Mouse (Mus musculus) gastrocnemius, adult 2 months (tissue): ENCODE data around the gene Gpatch1. TPM values are rescaled to one million over a fixed set of nuclear protein-coding genes. Genes with fewer than 3 reads are reported as not detected.

Experiments
- DNase-seq: peaks from one replicate; pipeline ENCODE4 v3.0.0; 2022
- H3K27ac ChIP-seq: fragments of 200-600 bp; 2 replicates; pipeline ENCODE4 v1.8.1; 2022; ENCODE audit warnings: mild to moderate bottlenecking
- H3K4me3 ChIP-seq: fragments of 200-600 bp; 2 replicates; pipeline ENCODE4 v1.8.1; 2022; ENCODE audit warnings: mild to moderate bottlenecking, moderate library complexity
- CTCF ChIP-seq: fragments of 200-600 bp; IDR thresholded peaks from 2 replicates; pipeline ENCODE4 v1.8.1; 2022; ENCODE audit warnings: antibody characterized with exemption, mild to moderate bottlenecking, moderate library complexity
- intact Hi-C: fragments of 180-260 bp; cut with DNase I; formaldehyde crosslinking; loops from one replicate; pipeline ENCODE4 v1.15.1; 2025
- long read RNA-seq, 2 experiments: library from polyadenylated mRNA; stranded (forward); transcript quantifications; one replicate each; pipeline ENCODE4 v2.0.0; 2021
- total RNA-seq, 2 experiments: library from RNA; stranded (reverse); gene quantifications; 2 replicates each; pipeline ENCODE4 v1.2.3; 2021

Gene Gpatch1
- 1 to 10 TPM; 6.4 to 7.4 TPM for total RNA-seq
- long read RNA-seq, experiment 1, transcript Gpatch1-201 (20 exons, 3,065 nt): major isoform, 15 of 17 reads
- long read RNA-seq, experiment 1, partial matches to known transcripts: 0 of 17 reads
- long read RNA-seq, experiment 1, other reads (novel, unspliced or antisense): 2 of 17 reads
- long read RNA-seq, experiment 2, transcript Gpatch1-201 (20 exons, 3,065 nt): major isoform, 10 of 12 reads
- long read RNA-seq, experiment 2, partial matches to known transcripts: 0 of 12 reads
- long read RNA-seq, experiment 2, other reads (novel, unspliced or antisense): 2 of 12 reads

DNA sequence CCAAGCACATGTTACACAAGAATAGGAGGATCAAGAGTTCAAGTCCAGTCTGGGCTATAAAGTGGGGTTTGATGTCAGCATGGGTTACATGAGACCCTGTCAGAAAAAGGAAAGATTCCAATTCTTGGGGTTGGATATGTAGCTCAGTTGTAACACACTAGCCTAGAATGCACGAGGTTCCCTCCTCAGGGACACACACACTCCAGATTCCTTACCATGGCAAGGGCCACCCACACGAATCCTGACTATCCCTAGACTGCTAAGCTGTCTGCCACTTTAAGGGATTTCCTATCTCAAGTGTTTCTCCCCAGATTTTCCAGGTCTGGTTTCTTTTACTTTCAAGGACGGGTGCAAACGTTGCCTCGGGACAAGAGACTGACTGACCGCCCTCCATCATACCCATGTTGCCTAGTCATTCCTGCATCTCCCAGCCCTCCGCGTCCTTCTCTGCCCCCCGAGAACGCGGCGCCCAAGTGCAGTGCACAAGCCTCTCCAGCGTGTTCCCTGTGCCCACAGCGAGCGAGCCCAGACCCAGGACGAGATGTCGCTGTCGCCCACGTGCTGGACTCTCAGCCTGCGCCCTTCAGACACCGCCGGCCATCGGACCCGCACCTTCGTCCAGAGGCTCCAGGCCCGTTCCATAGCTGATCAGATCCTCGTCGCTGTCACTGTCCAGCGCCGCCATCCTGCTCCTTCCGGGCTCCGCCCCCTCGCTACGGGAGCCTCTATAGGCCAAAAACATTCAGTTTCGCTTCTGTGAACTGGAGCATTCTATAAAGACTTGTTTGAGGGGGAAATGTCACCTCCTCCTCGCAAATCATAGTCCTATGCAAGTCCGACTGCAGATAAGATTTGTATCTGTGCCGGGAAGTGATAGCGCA, at the start of gene Gpatch1:
Gpatch1 (minus strand) TSS at position 712 of the 881 bp plus-strand sequence.
- Histone ChIP-seq H3K4me3 (peak within 1 kb of the TSS; percentile 83), H3K27ac (peak within 1 kb of the TSS; percentile 88)
- TF ChIP-seq CTCF: no peak
- peak; percentile 93 for DNase-seq
- intact Hi-C loops: loop anchor here (1.0 to 5.0 kb wide), 2 partner anchors 15 to 79 kb away; partner anchors contain the start of genes Cep89 and Faap24

DNA sequence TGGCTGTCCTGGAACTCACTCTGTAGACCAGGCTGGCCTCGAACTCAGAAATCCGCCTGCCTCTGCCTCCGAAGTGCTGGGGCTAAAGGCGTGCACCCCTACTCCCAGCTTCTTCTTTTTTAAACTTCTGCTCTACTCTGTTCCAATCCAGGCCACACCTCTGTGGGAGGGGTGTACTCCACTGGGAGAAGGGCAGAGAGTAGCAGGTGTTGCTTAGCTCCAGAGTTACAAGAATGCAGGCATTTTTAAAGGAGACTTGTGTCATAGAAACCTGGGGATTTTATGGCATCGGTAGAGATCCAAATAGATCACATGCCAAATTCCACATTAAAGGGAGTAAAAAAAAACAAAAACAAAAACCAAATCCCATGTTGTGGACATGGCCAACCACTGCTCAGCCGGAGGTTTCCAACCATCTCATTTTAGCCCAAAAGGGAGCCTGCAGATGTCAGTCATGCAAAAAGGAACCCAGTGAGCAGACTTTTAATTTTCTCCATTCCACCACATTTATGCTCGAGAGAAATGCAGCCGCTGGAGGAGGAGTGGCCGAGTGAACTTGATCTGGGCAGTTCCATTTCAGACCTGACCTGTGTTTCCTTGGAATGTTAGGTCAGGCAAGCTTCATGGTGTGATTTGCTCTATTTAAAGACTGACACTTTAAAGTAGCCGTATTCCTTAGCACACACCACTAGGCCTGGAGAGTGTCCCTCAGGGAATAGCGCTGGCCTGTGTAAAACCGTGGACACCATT, 47.1 kb upstream of the Gpatch1 start:
- intact Hi-C loops: no loop called here
- Histone ChIP-seq H3K27ac (peak overlapping the region; percentile 53), H3K4me3 (no peak overlapping the region)
- no peak for TF ChIP-seq CTCF
- DNase-seq: no peak

DNA sequence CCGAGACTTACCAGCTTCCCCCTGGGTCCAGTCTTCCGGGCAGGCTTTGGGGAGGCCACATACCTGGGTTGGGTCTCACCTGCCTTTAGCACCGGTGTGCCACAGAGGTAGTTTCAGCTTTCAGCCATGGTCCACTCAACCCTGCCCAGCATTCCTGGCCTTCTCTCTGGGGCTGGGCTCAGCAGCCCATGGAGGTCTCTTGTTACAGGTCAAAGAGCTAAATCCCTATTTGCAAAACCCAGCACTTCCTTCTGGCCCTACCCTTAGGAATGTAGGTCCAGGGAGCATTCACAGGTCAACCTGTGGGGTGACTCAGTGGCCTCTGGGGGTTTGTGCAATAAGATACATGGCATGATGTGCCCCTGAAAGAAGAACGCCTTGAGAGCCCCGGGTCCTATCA, 44.6 kb upstream of the Gpatch1 start:
- intact Hi-C loops: no loop called here
- no peak overlapping the region for H3K4me3 ChIP-seq
- no peak for DNase-seq
- H3K27ac ChIP-seq: no peak overlapping the region
- TF ChIP-seq CTCF: no peak

DNA sequence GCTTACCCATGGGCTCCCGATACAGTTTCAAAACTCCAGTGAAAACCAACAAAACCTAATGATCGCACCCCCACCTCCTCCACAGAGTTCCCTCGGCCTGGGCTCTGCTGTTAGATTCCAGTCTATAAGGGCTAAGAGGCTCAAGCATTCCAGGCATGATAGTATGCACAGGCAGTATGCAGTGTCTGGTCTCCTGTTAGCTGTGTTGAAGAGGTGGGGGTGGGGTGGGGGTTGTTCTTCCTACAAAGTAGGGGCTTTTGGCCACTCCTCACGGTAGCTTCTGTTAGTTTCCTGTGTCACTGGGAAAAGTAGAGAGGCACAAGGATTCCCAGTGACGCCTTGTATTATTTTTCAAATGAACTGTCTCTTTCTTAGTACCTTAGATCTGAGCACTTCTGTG, 44.0 kb upstream of the Gpatch1 start:
- no peak for DNase-seq
- no peak overlapping the region for H3K27ac ChIP-seq
- TF ChIP-seq CTCF: no peak
- H3K4me3 ChIP-seq: no peak overlapping the region
- intact Hi-C loops: no loop called here

DNA sequence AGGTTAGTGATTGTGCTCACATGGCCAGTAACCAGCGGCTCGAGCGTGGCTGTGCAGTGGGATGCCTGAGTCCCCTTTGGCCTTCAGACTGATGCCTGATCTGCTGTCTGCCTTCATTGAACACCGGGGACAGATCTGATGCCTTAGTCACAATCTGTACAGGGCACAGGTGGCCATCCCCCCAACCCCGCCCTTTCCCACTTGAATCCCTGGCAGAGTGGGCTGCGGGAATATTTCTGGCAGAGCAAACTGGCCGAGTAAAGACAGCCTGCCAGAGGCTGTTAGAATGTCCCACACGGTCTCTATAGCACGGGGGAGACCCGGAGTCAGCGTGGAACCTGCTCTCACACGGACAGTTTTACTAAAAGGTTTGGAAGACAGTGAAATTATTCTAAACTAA, 39.4 kb upstream of the Gpatch1 start:
- intact Hi-C loops: no loop called here
- Histone ChIP-seq H3K27ac (no peak overlapping the region), H3K4me3 (no peak overlapping the region)
- TF ChIP-seq CTCF: no peak
- DNase-seq: no peak

DNA sequence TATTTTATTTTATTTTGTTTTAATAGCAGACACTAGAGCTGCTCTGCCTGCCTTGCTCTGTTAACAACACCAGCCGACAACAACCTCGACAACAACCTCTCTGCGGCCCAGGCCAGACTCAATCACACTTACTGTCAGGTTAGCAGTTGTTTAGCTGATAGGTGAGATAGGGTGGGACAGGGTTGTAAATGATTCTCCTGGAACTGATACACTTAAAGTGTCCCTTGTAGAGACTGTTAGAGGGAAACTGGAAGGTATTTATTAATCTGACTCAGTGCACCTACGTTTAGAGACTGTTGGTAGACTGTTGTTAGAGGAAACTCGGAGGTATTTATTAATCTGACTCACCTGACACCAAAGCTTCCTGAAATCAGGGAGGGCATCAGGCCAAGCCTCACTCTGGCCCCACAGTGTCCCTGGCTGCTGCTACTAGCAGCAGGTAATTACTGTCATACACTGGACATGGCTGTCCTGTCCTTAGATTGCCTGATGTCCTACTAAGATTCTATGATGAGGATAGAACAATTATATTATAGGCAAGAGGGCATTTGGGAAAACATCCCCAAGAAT, 37.1 kb upstream of the Gpatch1 start:
- no peak for DNase-seq
- no peak for TF ChIP-seq CTCF
- no peak overlapping the region for H3K27ac ChIP-seq
- intact Hi-C loops: no loop called here
- no peak overlapping the region for H3K4me3 ChIP-seq

DNA sequence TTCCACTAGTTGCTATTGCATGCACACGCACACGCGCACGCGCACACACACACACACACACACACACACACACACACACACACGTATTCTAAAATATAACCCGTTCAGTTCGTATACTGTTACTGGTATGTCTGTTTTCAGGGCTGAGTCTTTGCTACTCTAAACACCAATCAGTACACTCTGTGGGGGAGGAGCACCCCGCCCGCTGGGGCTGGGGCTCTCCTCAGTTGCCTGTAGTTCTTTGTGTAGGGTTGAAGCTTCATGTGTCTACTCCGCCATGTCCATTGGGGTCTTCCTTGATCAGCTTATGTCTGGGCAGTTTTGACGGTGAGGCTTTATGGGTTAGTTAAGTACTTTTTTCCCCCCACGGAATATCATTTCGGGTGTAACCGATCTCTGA, 35.1 kb upstream of the Gpatch1 start:
- Histone ChIP-seq H3K4me3 (no peak overlapping the region), H3K27ac (no peak overlapping the region)
- TF ChIP-seq CTCF: no peak
- no peak for DNase-seq
- intact Hi-C loops: no loop called here

DNA sequence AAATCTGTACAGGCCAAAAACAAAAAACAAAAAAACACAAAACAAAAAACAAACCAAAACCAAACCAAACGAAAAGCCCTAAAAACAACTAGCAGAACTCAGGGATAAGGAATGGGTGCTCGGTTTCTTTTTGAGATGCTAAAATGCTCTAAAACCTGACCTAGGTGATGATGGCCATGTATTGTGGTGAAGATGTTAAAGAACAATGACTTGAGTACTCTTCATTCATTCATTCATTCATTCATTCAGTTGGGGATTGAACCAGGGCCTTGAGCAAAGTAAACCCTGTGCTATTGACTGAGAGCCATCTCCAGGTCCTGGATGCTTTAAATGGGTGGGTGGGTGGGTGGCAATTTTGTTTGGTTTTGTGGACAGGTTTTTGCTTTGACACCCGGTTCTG, 32.9 kb upstream of the Gpatch1 start:
- DNase-seq: no peak
- no peak overlapping the region for H3K27ac ChIP-seq
- intact Hi-C loops: no loop called here
- TF ChIP-seq CTCF: no peak
- H3K4me3 ChIP-seq: no peak overlapping the region

DNA sequence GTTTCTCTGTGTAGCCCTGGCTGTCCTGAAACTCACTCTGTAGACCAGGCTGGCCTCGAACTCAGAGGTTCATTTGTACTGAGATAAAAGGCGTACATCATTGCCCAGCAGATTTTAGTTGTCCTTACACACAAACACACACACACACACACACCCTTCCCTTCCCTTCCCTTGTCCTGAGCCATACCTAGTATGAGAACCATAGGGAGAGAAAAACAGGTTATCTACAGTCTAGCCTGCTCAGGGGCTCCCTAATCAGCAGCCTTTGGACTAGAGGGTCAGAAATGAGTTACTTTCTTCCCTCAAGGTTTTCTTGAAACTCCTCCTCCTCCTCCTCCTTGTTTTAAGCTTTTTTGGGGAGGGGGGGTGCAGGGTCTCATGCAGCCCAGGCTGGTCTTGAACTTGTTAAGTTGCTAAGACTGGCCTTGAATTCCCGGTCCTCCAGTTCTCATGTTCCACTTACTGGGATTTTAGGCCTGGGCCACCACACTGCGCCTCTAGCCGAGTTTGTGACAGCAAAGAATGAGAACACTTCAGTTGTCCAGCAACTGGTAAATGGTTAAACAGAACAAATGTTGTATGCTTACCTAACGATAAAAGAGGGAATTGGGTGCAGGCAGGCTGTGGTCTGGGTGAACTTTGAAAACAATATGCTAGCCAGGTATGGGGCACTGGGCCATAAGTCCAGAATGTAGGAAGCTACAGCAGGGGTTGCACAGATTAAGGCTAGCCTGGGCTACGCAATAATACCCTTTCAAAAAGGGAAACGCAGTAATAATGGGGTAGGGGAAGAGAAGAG, 31.8 kb upstream of the Gpatch1 start:
- no peak for DNase-seq
- Histone ChIP-seq H3K4me3 (no peak overlapping the region), H3K27ac (no peak overlapping the region)
- intact Hi-C loops: no loop called here
- no peak for TF ChIP-seq CTCF

DNA sequence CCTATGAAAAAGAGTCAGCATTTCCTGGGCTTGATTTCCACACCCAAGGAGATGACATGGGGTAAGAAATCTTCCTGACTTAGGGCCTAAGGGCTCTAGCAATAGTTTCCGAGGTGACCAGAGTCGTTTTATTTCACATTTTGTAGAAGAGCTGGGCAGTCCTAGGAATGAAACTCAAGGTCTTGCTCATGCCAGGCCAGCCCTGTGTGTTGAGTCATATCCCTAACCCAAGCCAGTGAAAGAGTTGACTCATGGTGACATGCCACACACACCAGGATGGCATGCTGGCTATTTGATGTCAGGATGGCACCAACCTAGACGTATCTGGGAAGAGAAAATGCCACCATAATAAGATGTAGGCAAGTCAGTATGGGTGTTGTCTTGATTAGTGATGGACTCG, 30.8 kb upstream of the Gpatch1 start:
- no peak overlapping the region for H3K27ac ChIP-seq
- no peak for DNase-seq
- no peak overlapping the region for H3K4me3 ChIP-seq
- intact Hi-C loops: no loop called here
- TF ChIP-seq CTCF: no peak

DNA sequence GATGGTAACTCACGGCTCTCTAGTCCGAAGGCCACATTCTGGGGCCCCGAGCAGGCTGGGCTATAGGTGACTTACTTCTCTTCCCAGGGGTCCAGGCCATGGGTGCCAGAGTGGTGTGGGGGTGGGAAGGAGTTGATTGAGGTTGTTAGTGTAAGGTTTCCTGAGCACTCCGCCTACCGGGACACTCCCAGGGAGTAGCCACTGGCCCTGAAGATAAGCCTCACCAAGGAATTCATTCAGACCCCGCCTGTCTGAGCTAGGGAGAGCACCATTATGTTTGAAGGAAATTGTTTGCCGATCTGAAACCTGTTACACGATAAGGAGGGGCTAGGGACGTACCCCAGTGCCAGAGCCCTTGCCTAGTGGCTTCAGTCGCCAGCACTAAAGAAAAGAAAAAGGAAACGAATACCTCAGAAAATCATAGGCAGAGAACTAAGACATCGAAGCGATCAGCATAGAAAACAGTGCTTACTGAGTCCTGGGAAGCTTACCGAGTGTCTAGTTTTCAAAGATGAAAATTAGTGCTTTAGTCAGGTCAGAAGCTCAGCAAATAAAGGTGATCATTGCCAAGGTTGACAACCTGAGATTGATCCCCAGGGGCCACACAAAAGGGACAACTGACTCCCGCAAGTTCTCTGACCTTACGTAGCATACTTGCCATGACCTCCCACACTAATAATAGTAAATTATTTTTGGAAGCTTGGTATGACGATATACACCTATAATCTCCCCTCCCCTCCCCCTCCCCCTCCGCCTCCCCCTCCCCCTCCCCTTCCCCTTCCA, 29.9 kb upstream of the Gpatch1 start:
- H3K4me3 ChIP-seq: no peak overlapping the region
- intact Hi-C loops: no loop called here
- H3K27ac ChIP-seq: no peak overlapping the region
- no peak for TF ChIP-seq CTCF
- DNase-seq: no peak
